Mouse (Mus musculus) embryonic facial prominence, embryonic 11.5 days (tissue): ENCODE measurements around the gene Trpm6. TPM values are rescaled to one million over a fixed set of nuclear protein-coding genes. Genes with fewer than 3 reads are reported as not detected.

ENCODE experiments used
- ATAC-seq: fragments of 200-750 bp; cut with Nextera tagmentation; replicated peaks from 2 replicates; pipeline ENCODE4 v1.8.0; 2017; ENCODE audit warnings: low read depth; ENCODE audit not compliant: insufficient number of reproducible peaks, low FRiP score, low TSS enrichment
- DNase-seq: peaks from one replicate; pipeline ENCODE4 v3.0.0-alpha.2; 2015; ENCODE audit warnings: low spot score
- H3K27ac ChIP-seq: fragments of 300-500 bp; sonication (generic); replicated peaks from 2 replicates; pipeline ENCODE4 v1.5.1; 2014; ENCODE audit warnings: mild to moderate bottlenecking, low read depth, low read length, control low read depth
- H3K27me3 ChIP-seq: fragments of 300-500 bp; sonication (generic); 2 replicates; pipeline ENCODE4 v1.6.1; 2014; ENCODE audit warnings: mild to moderate bottlenecking, low read length, moderate library complexity, mixed read lengths; ENCODE audit not compliant: control insufficient read depth, insufficient read depth
- H3K36me3 ChIP-seq: fragments of 300-500 bp; sonication (generic); replicated peaks from 2 replicates; pipeline ENCODE4 v1.6.1; 2014; ENCODE audit warnings: low read depth, mild to moderate bottlenecking, low read length, moderate library complexity, mixed read lengths; ENCODE audit not compliant: control insufficient read depth, insufficient read depth
- H3K4me1 ChIP-seq: fragments of 300-500 bp; sonication (generic); 2 replicates; pipeline ENCODE4 v1.6.1; 2014; ENCODE audit warnings: low read length, mixed read lengths; ENCODE audit not compliant: control insufficient read depth, insufficient read depth
- H3K4me2 ChIP-seq: fragments of 300-500 bp; sonication (generic); 2 replicates; pipeline ENCODE4 v1.6.1; 2014; ENCODE audit warnings: low read depth, mild to moderate bottlenecking, control low read depth, low read length, moderate library complexity
- H3K4me3 ChIP-seq: fragments of 300-500 bp; sonication (generic); 2 replicates; pipeline ENCODE4 v1.5.1; 2014; ENCODE audit warnings: low read depth, low read length, control low read depth
- H3K9ac ChIP-seq: fragments of 300-500 bp; sonication (generic); replicated peaks from 2 replicates; pipeline ENCODE4 v1.6.1; 2014; ENCODE audit warnings: mild to moderate bottlenecking, control low read depth, low read length
- H3K9me3 ChIP-seq: fragments of 300-500 bp; sonication (generic); replicated peaks from 2 replicates; pipeline ENCODE4 v1.6.1; 2016; ENCODE audit warnings: mild to moderate bottlenecking, low read length, inconsistent platforms, mixed read lengths; ENCODE audit not compliant: control insufficient read depth
- WGBS: fragments of 180-500 bp; shearing (Covaris S2); extraction: QIAGEN DNeasy Blood & Tissue Kit; methylation state at CpG from one replicate; pipeline ENCODE4 v1.1.7; 2014; 5-methylcytosine and 5-hydroxymethylcytosine counted together
- polyA plus RNA-seq: library from polyadenylated mRNA; unstranded; fragments of >200 nt; fragmentation: Nextera tagmentation; extraction: Ambion mirVana; gene quantifications from 2 replicates; pipeline ENCODE4 v1.2.1, GENCODE M21; 2014

Trpm6 gene
- polyA plus RNA-seq, 1 experiment from 2014 or later: 0.66 TPM

- 85% methylated on average over 15 of the region's 15 CpGs for WGBS
- Histone ChIP-seq H3K9me3 (no peaks in the 10 kb centered on the region), H3K27me3 (no peaks in the 10 kb centered on the region), H3K4me3 (no peak overlapping the region), H3K9ac (no peak overlapping the region), H3K36me3 (no peaks in the 10 kb centered on the region), H3K4me2 (no peak overlapping the region), H3K4me1 (no peaks in the 10 kb centered on the region), H3K27ac (no peak overlapping the region)
- DNase-seq (no peak), ATAC-seq (no peak)
Observed at GRCm38 (mm10) chr19:18902041-18902693, 152.4 kb downstream of the Trpm6 start.

DNA sequence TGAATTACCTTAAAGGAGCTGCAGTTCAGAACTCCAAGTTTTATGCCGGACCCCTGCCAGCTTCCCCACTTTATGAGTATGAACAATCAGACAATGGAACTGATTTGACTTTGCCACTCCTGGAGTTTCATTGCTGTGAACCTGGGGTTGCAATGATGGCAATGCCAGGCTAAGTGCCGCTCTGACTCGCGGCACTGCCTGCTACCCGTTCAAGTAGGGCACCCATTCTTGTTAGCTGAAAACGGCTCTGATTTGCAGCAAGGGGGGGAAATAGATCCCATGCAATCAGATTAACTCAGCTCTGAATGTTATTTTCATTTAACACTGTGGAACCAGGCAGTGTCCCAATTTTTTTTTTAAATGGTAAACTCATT, 152.9 kb downstream of the Trpm6 start:
- Histone ChIP-seq H3K36me3 (no peaks in the 10 kb centered on the region), H3K27me3 (no peaks in the 10 kb centered on the region), H3K9ac (no peak overlapping the region), H3K4me3 (no peak overlapping the region), H3K9me3 (no peaks in the 10 kb centered on the region), H3K4me1 (no peaks in the 10 kb centered on the region), H3K4me2 (no peak overlapping the region), H3K27ac (no peak overlapping the region)
- 90% methylated on average over 6 of the region's 6 CpGs for WGBS
- DNase-seq (no peak), ATAC-seq (no peak)

DNA sequence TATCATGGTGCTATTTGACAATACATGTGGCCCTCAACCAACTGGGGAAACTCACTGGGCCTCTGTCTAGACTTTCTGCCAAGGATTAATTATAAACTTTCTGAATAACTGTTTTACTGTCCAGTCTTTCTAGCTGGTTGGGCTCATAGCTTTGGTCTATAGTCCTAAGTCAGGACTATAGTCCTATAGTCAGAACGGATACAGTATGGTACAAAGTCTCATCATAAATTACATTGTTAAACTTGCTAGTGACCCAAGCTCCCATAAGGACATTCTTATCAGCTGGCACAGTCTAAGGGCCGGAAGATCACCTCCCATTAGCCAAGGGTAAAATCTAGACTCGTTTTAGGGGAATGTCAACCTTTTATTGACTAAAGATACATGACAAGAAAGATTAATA, 155.7 kb downstream of the Trpm6 start:
- Histone ChIP-seq H3K4me3 (no peak overlapping the region), H3K9me3 (no peaks in the 10 kb centered on the region), H3K27me3 (no peaks in the 10 kb centered on the region), H3K4me1 (no peaks in the 10 kb centered on the region), H3K9ac (no peak overlapping the region), H3K4me2 (no peak overlapping the region), H3K36me3 (no peaks in the 10 kb centered on the region), H3K27ac (no peak overlapping the region)
- DNase-seq: no peak
- ATAC-seq: no peak
- WGBS: 74% methylated on average over 3 of the region's 3 CpGs

GRCm38 (mm10) chr19:18909641-18910040, 159.9 kb downstream of the Trpm6 start:
- no peak for DNase-seq
- no peaks in the 10 kb centered on the region for H3K27me3 ChIP-seq
- no peaks in the 10 kb centered on the region for H3K4me1 ChIP-seq
- ATAC-seq: no peak
- 78% methylated on average over 3 of the region's 3 CpGs for WGBS
- no peak overlapping the region for H3K4me2 ChIP-seq
- H3K36me3 ChIP-seq: no peaks in the 10 kb centered on the region
- no peak overlapping the region for H3K4me3 ChIP-seq
- H3K9ac ChIP-seq: no peak overlapping the region
- H3K9me3 ChIP-seq: no peaks in the 10 kb centered on the region
- no peak overlapping the region for H3K27ac ChIP-seq

DNA sequence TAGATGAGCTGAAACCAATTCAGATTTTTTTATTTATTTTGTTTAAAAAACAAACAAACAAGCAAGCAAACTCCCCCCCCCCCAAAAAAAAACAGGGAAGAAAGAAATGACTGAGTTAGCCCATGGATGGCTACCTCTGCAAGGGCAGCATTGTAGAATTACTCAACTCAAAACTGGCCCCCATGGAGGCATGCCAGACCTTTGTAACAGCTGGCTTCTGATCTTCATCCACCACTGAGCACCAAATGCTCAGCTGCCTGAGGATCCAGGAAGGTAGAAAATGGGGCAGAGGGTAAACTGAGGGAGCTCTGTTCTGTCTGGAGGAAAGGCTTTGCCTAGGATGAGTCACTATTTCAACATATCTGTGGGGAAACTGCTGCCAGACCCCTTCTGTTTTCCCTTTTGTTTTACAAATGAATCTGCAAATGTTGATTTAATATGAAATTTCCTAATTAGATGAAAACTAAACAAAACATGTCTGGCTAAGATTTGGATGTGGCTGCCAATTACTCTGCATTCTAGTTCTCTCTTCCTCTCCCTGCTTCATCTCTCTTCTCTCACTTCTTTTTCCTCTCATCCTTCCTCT, 162.1 kb downstream of the Trpm6 start:
- H3K27me3 ChIP-seq: no peaks in the 10 kb centered on the region
- no peak overlapping the region for H3K4me3 ChIP-seq
- H3K9me3 ChIP-seq: no peaks in the 10 kb centered on the region
- no peak overlapping the region for H3K27ac ChIP-seq
- H3K4me2 ChIP-seq: no peak overlapping the region
- DNase-seq (no peak), ATAC-seq (no peak)
- no peaks in the 10 kb centered on the region for H3K4me1 ChIP-seq
- H3K9ac ChIP-seq: no peak overlapping the region
- H3K36me3 ChIP-seq: no peaks in the 10 kb centered on the region

- no peak overlapping the region for H3K4me3 ChIP-seq
- DNase-seq: no peak
- H3K27ac ChIP-seq: no peak overlapping the region
- no peaks in the 10 kb centered on the region for H3K36me3 ChIP-seq
- 86% methylated on average over 6 of the region's 6 CpGs for WGBS
- H3K4me1 ChIP-seq: no peaks in the 10 kb centered on the region
- H3K27me3 ChIP-seq: no peaks in the 10 kb centered on the region
- no peaks in the 10 kb centered on the region for H3K9me3 ChIP-seq
- ATAC-seq: no peak
- no peak overlapping the region for H3K9ac ChIP-seq
- no peak overlapping the region for H3K4me2 ChIP-seq
Observed at GRCm38 (mm10) chr19:18941391-18941790, 191.6 kb downstream of the Trpm6 start.

Other genes with a start within 250 kb of the Trpm6 start
- 40.9 and 49.8 TPM in 2 replicates for gene Ostf1, start 118.2 kb upstream of the Trpm6 start, polyA plus RNA-seq
- gene Nmrk1, start 118.0 kb upstream of the Trpm6 start, polyA plus RNA-seq: 5.1 and 8.0 TPM in 2 replicates
- 36.4 and 37.1 TPM in 2 replicates for gene Carnmt1, start 79.2 kb upstream of the Trpm6 start, polyA plus RNA-seq
- 55.7 and 59.2 TPM in 2 replicates for gene D030056L22Rik, start 36.8 kb upstream of the Trpm6 start, polyA plus RNA-seq